Mouse (Mus musculus) MEL (cell line): ENCODE data around the gene Gm14862. TPM values are rescaled to one million over a fixed set of nuclear protein-coding genes. Genes with fewer than 3 reads are reported as not detected.

ENCODE experiments used
- DNase-seq: peaks from one replicate; pipeline ENCODE4 v3.0.0; 2011; ENCODE audit warnings: low read depth, low spot score
- H3K27ac ChIP-seq: 2 replicates; pipeline ENCODE4 v1.5.1; 2012; ENCODE audit warnings: low read depth, mild to moderate bottlenecking, control low read depth, low read length, moderate library complexity; ENCODE audit not compliant: control insufficient read depth
- H3K27me3 ChIP-seq, 2 experiments: fragments of 150-350 bp in 1 of 2; sonication (generic) in 1 of 2; 2 replicates each; pipeline ENCODE4 v1.6.1; 2012; ENCODE audit warnings: low read length in 2 of 2, mild to moderate bottlenecking in 2 of 2, improper control_type of control experiment in 1 of 2, moderate library complexity in 1 of 2; ENCODE audit not compliant: insufficient read depth in 2 of 2, control insufficient read depth in 1 of 2
- H3K36me3 ChIP-seq, 2 experiments: 2 replicates each; pipeline ENCODE4 v1.6.1; 2012 to 2014; ENCODE audit warnings: low read length in 2 of 2, improper control_type of control experiment in 1 of 2, inconsistent platforms in 1 of 2, mild to moderate bottlenecking in 1 of 2; ENCODE audit not compliant: insufficient read depth in 2 of 2, control insufficient read depth in 1 of 2
- H3K4me1 ChIP-seq, 2 experiments: fragments of 150-350 bp in 1 of 2; sonication (generic) in 1 of 2; 2 replicates each; pipeline ENCODE4 v1.6.1; 2012; ENCODE audit warnings: low read length in 2 of 2, improper control_type of control experiment in 1 of 2, mild to moderate bottlenecking in 1 of 2; ENCODE audit not compliant: insufficient read depth in 2 of 2, control insufficient read depth in 1 of 2
- H3K4me3 ChIP-seq, 2 experiments: fragments of 150-350 bp in 1 of 2; sonication (generic) in 1 of 2; 2 replicates each; pipeline ENCODE4 v1.5.1; 2012; ENCODE audit warnings: low read depth in 2 of 2, low read length in 2 of 2, mild to moderate bottlenecking in 2 of 2, moderate library complexity in 2 of 2, control low read depth in 1 of 2, improper control_type of control experiment in 1 of 2; ENCODE audit not compliant: control insufficient read depth in 1 of 2, insufficient read depth in 1 of 2
- H3K79me2 ChIP-seq: 2 replicates; pipeline ENCODE4 v1.6.1; 2012; ENCODE audit warnings: mild to moderate bottlenecking, low read length, moderate library complexity; ENCODE audit not compliant: control insufficient read depth, poor library complexity, insufficient read depth
- H3K9ac ChIP-seq: 2 replicates; pipeline ENCODE4 v1.6.1; 2012; ENCODE audit warnings: low read depth, mild to moderate bottlenecking, control low read depth, low read length, moderate library complexity; ENCODE audit not compliant: control insufficient read depth, poor library complexity, severe bottlenecking
- H3K9me3 ChIP-seq: fragments of 150-350 bp; sonication (generic); replicated peaks from 2 replicates; pipeline ENCODE4 v1.6.1; 2012; ENCODE audit warnings: mild to moderate bottlenecking, low read length, improper control_type of control experiment, moderate library complexity; ENCODE audit not compliant: insufficient read depth
- BHLHE40 ChIP-seq: IDR thresholded peaks from 2 replicates; pipeline ENCODE4 v1.6.1; 2012; ENCODE audit warnings: low read depth, mild to moderate bottlenecking, inconsistent platforms, low read length, improper control_type of control experiment, borderline replicate concordance
- CHD1 ChIP-seq: IDR thresholded peaks from 2 replicates; pipeline ENCODE4 v1.6.1; 2012; ENCODE audit warnings: low read depth, mild to moderate bottlenecking, inconsistent platforms, low read length, improper control_type of control experiment
- CHD2 ChIP-seq: IDR thresholded peaks from 2 replicates; pipeline ENCODE4 v1.6.1; 2011; ENCODE audit warnings: low read length, improper control_type of control experiment
- CTCF ChIP-seq, 3 experiments: IDR thresholded peaks in 2 of 3; conservative IDR thresholded peaks in 1 of 3; 2 replicates each; pipeline ENCODE4 v1.5.1; 2011 to 2012; ENCODE audit warnings: low read length in 3 of 3, low read depth in 2 of 3, mild to moderate bottlenecking in 2 of 3, improper control_type of control experiment in 1 of 3, inconsistent platforms in 1 of 3, mixed read lengths in 1 of 3, moderate library complexity in 1 of 3; ENCODE audit not compliant: control insufficient read depth in 1 of 3, insufficient read depth in 1 of 3, poor library complexity in 1 of 3, severe bottlenecking in 1 of 3
- E2F4 ChIP-seq: IDR thresholded peaks from 2 replicates; pipeline ENCODE4 v1.6.1; 2011; ENCODE audit warnings: low read depth, low read length, improper control_type of control experiment, borderline replicate concordance
- ELF1 ChIP-seq: IDR thresholded peaks from 2 replicates; pipeline ENCODE4 v1.6.1; 2014; ENCODE audit warnings: low read depth, mild to moderate bottlenecking, inconsistent platforms, low read length, improper control_type of control experiment, moderate library complexity
- EP300 ChIP-seq, 2 experiments: IDR thresholded peaks; 2 replicates each; pipeline ENCODE4 v1.6.1; 2011; ENCODE audit warnings: improper control_type of control experiment in 2 of 2, low read length in 2 of 2, low read depth in 1 of 2, mild to moderate bottlenecking in 1 of 2
- ETS1 ChIP-seq: IDR thresholded peaks from 2 replicates; pipeline ENCODE4 v1.6.1; 2012; ENCODE audit warnings: low read depth, mild to moderate bottlenecking, inconsistent platforms, low read length, improper control_type of control experiment, moderate library complexity
- GABPA ChIP-seq: IDR thresholded peaks from 2 replicates; pipeline ENCODE4 v1.6.1; 2012; ENCODE audit warnings: low read depth, mild to moderate bottlenecking, inconsistent platforms, low read length, improper control_type of control experiment, moderate library complexity
- GATA1 ChIP-seq: IDR thresholded peaks from 2 replicates; pipeline ENCODE4 v1.6.1; 2011; ENCODE audit warnings: low read depth, low read length, improper control_type of control experiment
- HCFC1 ChIP-seq: IDR thresholded peaks from 2 replicates; pipeline ENCODE4 v1.6.1; 2012; ENCODE audit warnings: low read depth, mild to moderate bottlenecking, inconsistent platforms, low read length, improper control_type of control experiment, moderate library complexity
- JUND ChIP-seq: IDR thresholded peaks from 2 replicates; pipeline ENCODE4 v1.6.1; 2011; ENCODE audit warnings: low read depth, mild to moderate bottlenecking, improper control_type of control experiment, low read length
- KAT2A ChIP-seq: conservative IDR thresholded peaks from 2 replicates; pipeline ENCODE4 v1.6.1; 2012; ENCODE audit warnings: low read depth, low read length, improper control_type of control experiment, inconsistent platforms
- MAFK ChIP-seq: IDR thresholded peaks from 2 replicates; pipeline ENCODE4 v1.6.1; 2011; ENCODE audit warnings: low read depth, mild to moderate bottlenecking, low read length, improper control_type of control experiment, borderline replicate concordance
- MAX ChIP-seq: IDR thresholded peaks from 2 replicates; pipeline ENCODE4 v1.6.1; 2011; ENCODE audit warnings: low read length, improper control_type of control experiment
- MAZ ChIP-seq: IDR thresholded peaks from 2 replicates; pipeline ENCODE4 v1.6.1; 2012; ENCODE audit warnings: low read depth, mild to moderate bottlenecking, inconsistent platforms, low read length, improper control_type of control experiment
- MEF2A ChIP-seq: IDR thresholded peaks from 2 replicates; pipeline ENCODE4 v1.6.1; 2014; ENCODE audit warnings: low read depth, mild to moderate bottlenecking, inconsistent platforms, low read length, improper control_type of control experiment; ENCODE audit not compliant: poor library complexity, insufficient replicate concordance, severe bottlenecking; ENCODE audit errors: extremely low read depth
- MXI1 ChIP-seq: IDR thresholded peaks from 2 replicates; pipeline ENCODE4 v1.6.1; 2011; ENCODE audit warnings: mild to moderate bottlenecking, low read depth, low read length, improper control_type of control experiment
- MYB ChIP-seq: IDR thresholded peaks from 2 replicates; pipeline ENCODE4 v1.6.1; 2011; ENCODE audit warnings: mild to moderate bottlenecking, low read depth, low read length, improper control_type of control experiment
- MYC ChIP-seq: IDR thresholded peaks from 2 replicates; pipeline ENCODE4 v1.6.1; 2011; ENCODE audit warnings: low read depth, mild to moderate bottlenecking, low read length, improper control_type of control experiment, moderate library complexity
- NELFE ChIP-seq: IDR thresholded peaks from 2 replicates; pipeline ENCODE4 v1.6.1; 2011; ENCODE audit warnings: low read depth, low read length, improper control_type of control experiment
- NRF1 ChIP-seq: IDR thresholded peaks from 2 replicates; pipeline ENCODE4 v1.6.1; 2014; ENCODE audit warnings: low read depth, mild to moderate bottlenecking, inconsistent platforms, low read length, improper control_type of control experiment, moderate library complexity; ENCODE audit not compliant: poor library complexity, insufficient read depth, severe bottlenecking
- POLR2A ChIP-seq, 2 experiments: IDR thresholded peaks; 2 replicates each; pipeline ENCODE4 v1.6.1; 2011 to 2012; ENCODE audit warnings: low read length in 2 of 2, mild to moderate bottlenecking in 2 of 2, control low read depth in 1 of 2, improper control_type of control experiment in 1 of 2, low read depth in 1 of 2, moderate library complexity in 1 of 2; ENCODE audit not compliant: control insufficient read depth in 1 of 2, insufficient read depth in 1 of 2, poor library complexity in 1 of 2
- POLR2AphosphoS2 ChIP-seq: IDR thresholded peaks from 2 replicates; pipeline ENCODE4 v1.6.1; 2011; ENCODE audit warnings: low read length, improper control_type of control experiment
- POLR2AphosphoS5 ChIP-seq: IDR thresholded peaks from 2 replicates; pipeline ENCODE4 v1.6.1; 2012; ENCODE audit warnings: low read depth, borderline replicate concordance, mild to moderate bottlenecking, inconsistent platforms, low read length, moderate library complexity, mixed read lengths
- RAD21 ChIP-seq: IDR thresholded peaks from 2 replicates; pipeline ENCODE4 v1.6.1; 2011; ENCODE audit warnings: mild to moderate bottlenecking, low read depth, low read length, improper control_type of control experiment
- RCOR1 ChIP-seq: IDR thresholded peaks from 2 replicates; pipeline ENCODE4 v1.6.1; 2012; ENCODE audit warnings: low read depth, mild to moderate bottlenecking, inconsistent platforms, low read length, improper control_type of control experiment
- SIN3A ChIP-seq: IDR thresholded peaks from 2 replicates; pipeline ENCODE4 v1.6.1; 2012; ENCODE audit warnings: low read length, improper control_type of control experiment, inconsistent platforms
- SMC3 ChIP-seq: IDR thresholded peaks from 2 replicates; pipeline ENCODE4 v1.6.1; 2011; ENCODE audit warnings: low read depth, low read length, improper control_type of control experiment
- TAL1 ChIP-seq: IDR thresholded peaks from 2 replicates; pipeline ENCODE4 v1.6.1; 2012; ENCODE audit warnings: mild to moderate bottlenecking, inconsistent platforms, low read length, moderate library complexity, mixed read lengths
- TBP ChIP-seq: IDR thresholded peaks from 2 replicates; pipeline ENCODE4 v1.8.0; 2011; ENCODE audit warnings: low read depth, low read length, improper control_type of control experiment
- TCF12 ChIP-seq: IDR thresholded peaks from 2 replicates; pipeline ENCODE4 v1.6.1; 2014; ENCODE audit warnings: low read depth, mild to moderate bottlenecking, inconsistent platforms, low read length, improper control_type of control experiment, moderate library complexity
- UBTF ChIP-seq: IDR thresholded peaks from 2 replicates; pipeline ENCODE4 v1.6.1; 2012; ENCODE audit warnings: low read depth, mild to moderate bottlenecking, inconsistent platforms, low read length, improper control_type of control experiment, moderate library complexity, borderline replicate concordance; ENCODE audit not compliant: insufficient read depth
- USF1 ChIP-seq: IDR thresholded peaks from 2 replicates; pipeline ENCODE4 v1.6.1; 2014; ENCODE audit warnings: low read depth, mild to moderate bottlenecking, inconsistent platforms, low read length, improper control_type of control experiment, moderate library complexity
- USF2 ChIP-seq, 2 experiments: IDR thresholded peaks; 2 replicates each; pipeline ENCODE4 v1.6.1; 2011 to 2012; ENCODE audit warnings: improper control_type of control experiment in 2 of 2, low read length in 2 of 2, borderline replicate concordance in 1 of 2, inconsistent platforms in 1 of 2, low read depth in 1 of 2, mild to moderate bottlenecking in 1 of 2; ENCODE audit not compliant: insufficient read depth in 1 of 2
- ZC3H11A ChIP-seq: IDR thresholded peaks from 2 replicates; pipeline ENCODE4 v1.6.1; 2012; ENCODE audit warnings: low read depth, mild to moderate bottlenecking, inconsistent platforms, low read length, improper control_type of control experiment
- ZMIZ1 ChIP-seq: IDR thresholded peaks from 2 replicates; pipeline ENCODE4 v1.6.1; 2012; ENCODE audit warnings: low read depth, mild to moderate bottlenecking, inconsistent platforms, low read length, improper control_type of control experiment, moderate library complexity
- ZNF384 ChIP-seq: IDR thresholded peaks from 2 replicates; pipeline ENCODE4 v1.6.1; 2012; ENCODE audit warnings: low read depth, mild to moderate bottlenecking, inconsistent platforms, low read length, improper control_type of control experiment
- polyA plus RNA-seq, 2 experiments: library from polyadenylated mRNA; stranded (reverse) in 1 of 2; unstranded in 1 of 2; fragments of >175 nt in 1 of 2; fragments of >200 nt in 1 of 2; gene quantifications; 2 replicates each; pipeline versions ENCODE4 v1.2.1 to v1.2.4; 2012; ENCODE audit warnings: low replicate concordance in 2 of 2, low read depth in 1 of 2; ENCODE audit not compliant: insufficient read length in 2 of 2, insufficient read depth in 1 of 2, missing spikeins in 1 of 2
- total RNA-seq: library from RNA; depleted of rRNA; stranded (reverse); fragments of 300-350 nt; gene quantifications from 2 replicates; pipeline ENCODE4 v1.2.3, GENCODE M21; 2012

The Gm14862 gene
- total and polyA plus RNA-seq, 3 experiments, result not detected

DNA sequence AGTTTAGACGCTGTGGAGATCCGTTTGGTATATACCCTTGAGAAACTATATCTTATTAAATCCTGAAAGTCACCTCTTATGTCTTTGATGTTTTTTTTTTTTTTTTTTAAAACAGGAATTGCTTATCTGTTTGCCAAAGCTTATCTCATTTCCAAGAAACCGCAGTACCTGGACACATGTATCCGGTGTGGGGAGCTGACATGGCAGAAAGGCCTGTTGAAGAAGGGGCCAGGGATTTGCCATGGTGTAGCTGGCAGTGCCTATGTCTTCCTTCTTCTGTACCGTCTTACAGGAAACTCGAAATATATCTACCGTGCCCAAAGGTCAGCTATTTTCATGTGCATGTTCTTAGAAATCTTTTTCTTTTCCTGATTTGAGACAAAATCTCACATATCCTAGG lies 1.1 kb upstream of the Gm14862 start:
- DNase-seq, result peak; percentile 34
- Histone ChIP-seq H3K27ac (no peak overlapping the region), H3K4me3 (no peak overlapping the region), H3K9me3 (no peaks in the 10 kb centered on the region), H3K9ac (no peak overlapping the region), H3K36me3 (peaks cover 0 to 32% of the 10 kb centered on the region in 2 experiments; a peak in 2 of 4 replicates), H3K79me2 (no peaks in the 10 kb centered on the region), H3K4me1 (peaks cover 12 to 21% of the 10 kb centered on the region in 2 experiments), H3K27me3 (no peaks in the 10 kb centered on the region)
- TF ChIP-seq CTCF (IDR thresholded peaks at IDR 0.05 in 2 of 3, conservative IDR thresholded peaks at IDR 0.05 in 1 of 3; ENCODE audit: control insufficient read depth in 1 of 3, insufficient read depth in 1 of 3, low read depth in 2 of 3, low read length in 3 of 3, poor library complexity in 1 of 3, severe bottlenecking in 1 of 3), result no peak
- no peak for TF ChIP-seq MAX
- TF ChIP-seq ZNF384, result peak; percentile 92
- no peak for TF ChIP-seq USF1
- TF ChIP-seq USF2 (IDR thresholded peaks at IDR 0.05; ENCODE audit: borderline replicate concordance in 1 of 2, insufficient read depth in 1 of 2, low read depth in 1 of 2, low read length in 2 of 2), result no peak
- TF ChIP-seq MYC, result no peak
- no peak for TF ChIP-seq UBTF
- TF ChIP-seq GATA1, result peak; percentile 84
- no peak for TF ChIP-seq SIN3A
- no peak for TF ChIP-seq NRF1
- peak; percentile 39 to 73; a peak in 3 of 4 replicates for TF ChIP-seq EP300 (IDR thresholded peaks at IDR 0.05; ENCODE audit: low read depth in 1 of 2, low read length in 2 of 2)
- no peak for TF ChIP-seq CHD1
- TF ChIP-seq CHD2, result no peak
- TF ChIP-seq GABPA, result no peak
- TF ChIP-seq MXI1, result no peak
- TF ChIP-seq ELF1, result no peak
- no peak for TF ChIP-seq TAL1
- TF ChIP-seq TBP, result no peak
- TF ChIP-seq MAFK, result no peak; the same call in 1 of the 2 replicates
- no peak for TF ChIP-seq RAD21
- TF ChIP-seq JUND, result no peak
- no peak for TF ChIP-seq POLR2AphosphoS5
- no peak for TF ChIP-seq MYB
- no peak for TF ChIP-seq E2F4
- no peak for TF ChIP-seq POLR2AphosphoS2
- peak; percentile 58; the same call in 1 of the 2 replicates for TF ChIP-seq TCF12
- TF ChIP-seq ETS1, result peak; percentile 88
- TF ChIP-seq RCOR1, result peak; percentile 68
- TF ChIP-seq ZC3H11A, result no peak
- TF ChIP-seq HCFC1, result no peak
- TF ChIP-seq MAZ, result no peak
- no peak for TF ChIP-seq BHLHE40
- TF ChIP-seq SMC3, result no peak
- TF ChIP-seq ZMIZ1, result no peak
- no peak for TF ChIP-seq NELFE
- no peak for TF ChIP-seq POLR2A (IDR thresholded peaks at IDR 0.05; ENCODE audit: control insufficient read depth in 1 of 2, insufficient read depth in 1 of 2, low read depth in 1 of 2, low read length in 2 of 2, poor library complexity in 1 of 2)
- no peak for TF ChIP-seq KAT2A
- no peak for TF ChIP-seq MEF2A
